Mouse (Mus musculus) bone marrow, adult 2 months (tissue): ENCODE results near the gene Itch.

Experiments used
- CTCF ChIP-seq: fragments of 200-500 bp; IDR thresholded peaks from 2 replicates; pipeline ENCODE4 v1.5.1; 2011; ENCODE audit warnings: low read length, control low read depth; ENCODE audit not compliant: control insufficient read depth, insufficient read depth
- POLR2A ChIP-seq: fragments of 200-500 bp; IDR thresholded peaks from 2 replicates; pipeline ENCODE4 v1.6.1; 2011; ENCODE audit warnings: low read depth, mild to moderate bottlenecking, control low read depth, low read length, borderline replicate concordance; ENCODE audit not compliant: control insufficient read depth

GRCm38 (mm10) chr2:155276195-155276594 is 142.9 kb downstream of the Itch start, which contains the start of gene Map1lc3a:
- TF ChIP-seq POLR2A (no peak; the same call in 1 of the 2 replicates), CTCF (no peak)
